Mouse (Mus musculus) lung, adult 18-20 months (tissue): ENCODE measurements at regions not wholly inside any gene's neighbourhood (a gene's known extent, or its start where the extent isn't known, plus 50 kb on each side); places are given as distances from the start of the nearest gene placed in this dataset.
"Not testable (repeated sequence)": the region's sequence is repeated elsewhere in the genome, so short reads cannot be mapped to it uniquely, and the experiment has no call there.

Experiments used
- DNase-seq, 2 experiments: peaks; one replicate each; pipeline ENCODE4 v3.0.0; 2022; ENCODE audit warnings: mixed read lengths in 2 of 2

- DNase-seq, result no peak
Observed at GRCm38 (mm10) chr16:47081896-47082295, 583.6 kb upstream of the Nectin3 start.

GRCm38 (mm10) chr16:47080330-47080729, 582.0 kb upstream of the Nectin3 start:
- no peak for DNase-seq

- no peak for DNase-seq
Observed at GRCm38 (mm10) chr16:47059293-47059963, 561.1 kb upstream of the Nectin3 start.

- DNase-seq, result no peak
Observed at GRCm38 (mm10) chr16:47058811-47059210, 560.5 kb upstream of the Nectin3 start.

GRCm38 (mm10) chr16:47025971-47026370, 527.6 kb upstream of the Nectin3 start:
- DNase-seq, result no peak

- no peak for DNase-seq
Observed at GRCm38 (mm10) chr16:47017486-47017885, 519.2 kb upstream of the Nectin3 start.

GRCm38 (mm10) chr16:46982910-46983600, 484.7 kb upstream of the Nectin3 start:
- DNase-seq, result no peak

GRCm38 (mm10) chr16:46982272-46982909, 484.1 kb upstream of the Nectin3 start:
- DNase-seq, result no peak

- no peak for DNase-seq
Observed at GRCm38 (mm10) chr16:46965741-46966140, 467.4 kb upstream of the Nectin3 start.

GRCm38 (mm10) chr16:46956990-46957389, 458.7 kb upstream of the Nectin3 start:
- DNase-seq, result no peak

- DNase-seq, result peak in 1 of 2 experiments; percentile 5
Observed at GRCm38 (mm10) chr16:46926060-46926459, 427.7 kb upstream of the Nectin3 start.

GRCm38 (mm10) chr16:46894576-46895203, 396.4 kb upstream of the Nectin3 start:
- DNase-seq, result no peak

- DNase-seq, result no peak
Observed at GRCm38 (mm10) chr16:46878739-46879138, 380.4 kb upstream of the Nectin3 start.

GRCm38 (mm10) chr16:46863959-46864358, 365.6 kb upstream of the Nectin3 start:
- no peak for DNase-seq

- DNase-seq, result peak in 1 of 2 experiments; percentile 4
Observed at GRCm38 (mm10) chr16:46849534-46849933, 351.2 kb upstream of the Nectin3 start.

GRCm38 (mm10) chr16:46848755-46849154, 350.4 kb upstream of the Nectin3 start:
- no peak for DNase-seq

GRCm38 (mm10) chr16:46847707-46848356, 349.5 kb upstream of the Nectin3 start:
- DNase-seq, result no peak

GRCm38 (mm10) chr16:46841179-46841578, 342.9 kb upstream of the Nectin3 start:
- DNase-seq, result no peak

- no peak for DNase-seq
Observed at GRCm38 (mm10) chr16:46840764-46841163, 342.4 kb upstream of the Nectin3 start.

- DNase-seq, result no peak
Observed at GRCm38 (mm10) chr16:46825147-46825546, 326.8 kb upstream of the Nectin3 start.

- no peak for DNase-seq
Observed at GRCm38 (mm10) chr16:46822753-46823152, 324.4 kb upstream of the Nectin3 start.

GRCm38 (mm10) chr16:46818215-46818614, 319.9 kb upstream of the Nectin3 start:
- no peak for DNase-seq

- not testable (repeated sequence) for DNase-seq
Observed at GRCm38 (mm10) chr16:46811835-46812234, 313.5 kb upstream of the Nectin3 start.
